Mouse (Mus musculus) neural tube, embryonic 11.5 days (tissue): ENCODE data around the gene Nfil3. TPM values are rescaled to one million over a fixed set of nuclear protein-coding genes. Genes with fewer than 3 reads are reported as not detected.

Experiments used
- ATAC-seq: fragments of 200-750 bp; cut with Nextera tagmentation; 2 replicates; pipeline ENCODE4 v1.8.0; 2017; ENCODE audit warnings: moderate number of reproducible peaks, mild to moderate bottlenecking, moderate TSS enrichment, moderate library complexity; ENCODE audit not compliant: insufficient read depth, low FRiP score, low TSS enrichment
- DNase-seq: peaks from one replicate; pipeline ENCODE4 v3.0.0-alpha.2; 2015; ENCODE audit warnings: low spot score
- H3K27ac ChIP-seq: fragments of 300-500 bp; sonication (generic); 2 replicates; pipeline ENCODE4 v1.5.1; 2014; ENCODE audit warnings: low read depth, mild to moderate bottlenecking, low read length
- H3K27me3 ChIP-seq: fragments of 300-500 bp; sonication (generic); 2 replicates; pipeline ENCODE4 v1.6.1; 2014; ENCODE audit warnings: mild to moderate bottlenecking, low read length, mixed read lengths; ENCODE audit not compliant: control insufficient read depth, insufficient read depth
- H3K36me3 ChIP-seq: fragments of 300-500 bp; sonication (generic); 2 replicates; pipeline ENCODE4 v1.6.1; 2014; ENCODE audit warnings: mild to moderate bottlenecking, low read length, moderate library complexity, mixed read lengths; ENCODE audit not compliant: control insufficient read depth, insufficient read depth
- H3K4me1 ChIP-seq: fragments of 300-500 bp; sonication (generic); 2 replicates; pipeline ENCODE4 v1.6.1; 2014; ENCODE audit warnings: low read length, mixed read lengths; ENCODE audit not compliant: control insufficient read depth, insufficient read depth
- H3K4me2 ChIP-seq: fragments of 300-500 bp; sonication (generic); 2 replicates; pipeline ENCODE4 v1.6.1; 2014; ENCODE audit warnings: low read depth, mild to moderate bottlenecking, moderate library complexity
- H3K4me3 ChIP-seq: fragments of 300-500 bp; sonication (generic); 2 replicates; pipeline ENCODE4 v1.5.1; 2014; ENCODE audit warnings: low read depth, low read length
- H3K9ac ChIP-seq: fragments of 300-500 bp; sonication (generic); 2 replicates; pipeline ENCODE4 v1.6.1; 2014; ENCODE audit warnings: mild to moderate bottlenecking, low read length
- H3K9me3 ChIP-seq: fragments of 300-500 bp; sonication (generic); 2 replicates; pipeline ENCODE4 v1.6.1; 2016; ENCODE audit warnings: low read length; ENCODE audit not compliant: control insufficient read depth
- WGBS: fragments of 180-500 bp; shearing (Covaris S2); extraction: QIAGEN DNeasy Blood & Tissue Kit; methylation state at CpG from one replicate; pipeline ENCODE4 v1.1.7; 2014; 5-methylcytosine and 5-hydroxymethylcytosine counted together
- polyA plus RNA-seq: library from polyadenylated mRNA; unstranded; fragments of >200 nt; fragmentation: Nextera tagmentation; extraction: Ambion mirVana; gene quantifications from 2 replicates; pipeline ENCODE4 v1.2.1, GENCODE M21; 2014

Gene Nfil3
- polyA plus RNA-seq, 1 experiment from 2014 or later: 30.4 TPM

GRCm38 (mm10) chr13:52972626-52973025 is 8.2 kb downstream of the Nfil3 start:
- no peak overlapping the region for H3K27ac ChIP-seq
- H3K27me3 ChIP-seq: no peaks in the 10 kb centered on the region
- WGBS: 92% methylated on average over 3 of the region's 3 CpGs
- H3K4me1 ChIP-seq: peaks cover 21% of the 10 kb centered on the region; the same call in 1 of the 2 replicates
- H3K9ac ChIP-seq: no peak overlapping the region
- H3K9me3 ChIP-seq: no peaks in the 10 kb centered on the region
- H3K4me2 ChIP-seq: no peak overlapping the region
- no peak for DNase-seq
- H3K36me3 ChIP-seq: peaks cover 5% of the 10 kb centered on the region
- no peak overlapping the region for H3K4me3 ChIP-seq
- ATAC-seq: no peak

- WGBS: 87% methylated on average over 6 of the region's 6 CpGs
Measured at GRCm38 (mm10) chr13:52970876-52971275, 10.0 kb downstream of the Nfil3 start.

GRCm38 (mm10) chr13:52962922-52963321 is 18.0 kb downstream of the Nfil3 start:
- Histone ChIP-seq H3K9me3 (no peaks in the 10 kb centered on the region), H3K4me2 (no peak overlapping the region), H3K4me1 (no peaks in the 10 kb centered on the region), H3K27me3 (no peaks in the 10 kb centered on the region), H3K36me3 (peaks cover 10% of the 10 kb centered on the region), H3K4me3 (no peak overlapping the region), H3K27ac (no peak overlapping the region), H3K9ac (no peak overlapping the region)
- 92% methylated on average over 4 of the region's 4 CpGs for WGBS
- DNase-seq (no peak), ATAC-seq (no peak)

More at GRCm38 (mm10) chr13:52970876-52971275, 10.0 kb downstream of the Nfil3 start:
- Histone ChIP-seq H3K27ac (no peak overlapping the region), H3K36me3 (peaks cover 12% of the 10 kb centered on the region), H3K4me2 (no peak overlapping the region), H3K27me3 (no peaks in the 10 kb centered on the region), H3K9ac (no peak overlapping the region), H3K9me3 (no peaks in the 10 kb centered on the region), H3K4me3 (no peak overlapping the region), H3K4me1 (peaks cover 8% of the 10 kb centered on the region; the same call in 1 of the 2 replicates)
- DNase-seq (no peak), ATAC-seq (no peak)

- H3K27ac ChIP-seq: no peak overlapping the region
- no peak overlapping the region for H3K4me3 ChIP-seq
- no peak overlapping the region for H3K4me2 ChIP-seq
- H3K36me3 ChIP-seq: peaks cover 6% of the 10 kb centered on the region
- no peaks in the 10 kb centered on the region for H3K9me3 ChIP-seq
- 93% methylated on average over 6 of the region's 6 CpGs for WGBS
- ATAC-seq: no peak
- no peaks in the 10 kb centered on the region for H3K27me3 ChIP-seq
- no peak overlapping the region for H3K9ac ChIP-seq
- no peak for DNase-seq
- H3K4me1 ChIP-seq: no peaks in the 10 kb centered on the region
Measured at GRCm38 (mm10) chr13:52962361-52962760, 18.5 kb downstream of the Nfil3 start.

GRCm38 (mm10) chr13:52953779-52954553 is 26.9 kb downstream of the Nfil3 start:
- H3K36me3 ChIP-seq: no peaks in the 10 kb centered on the region
- H3K9ac ChIP-seq: no peak overlapping the region
- H3K4me3 ChIP-seq: no peak overlapping the region
- WGBS: 77% methylated on average over 6 of the region's 6 CpGs
- ATAC-seq (no peak), DNase-seq (no peak)
- H3K9me3 ChIP-seq: no peaks in the 10 kb centered on the region
- H3K27ac ChIP-seq: no peak overlapping the region
- H3K27me3 ChIP-seq: no peaks in the 10 kb centered on the region
- H3K4me2 ChIP-seq: no peak overlapping the region
- no peaks in the 10 kb centered on the region for H3K4me1 ChIP-seq

GRCm38 (mm10) chr13:52949211-52949610 is 31.7 kb downstream of the Nfil3 start:
- no peaks in the 10 kb centered on the region for H3K4me1 ChIP-seq
- H3K9me3 ChIP-seq: no peaks in the 10 kb centered on the region
- no peak for ATAC-seq
- H3K4me2 ChIP-seq: no peak overlapping the region
- no peaks in the 10 kb centered on the region for H3K27me3 ChIP-seq
- no peak overlapping the region for H3K4me3 ChIP-seq
- H3K36me3 ChIP-seq: no peaks in the 10 kb centered on the region
- 74% methylated on average over 3 of the region's 3 CpGs for WGBS
- DNase-seq: no peak
- H3K27ac ChIP-seq: no peak overlapping the region
- H3K9ac ChIP-seq: no peak overlapping the region

GRCm38 (mm10) chr13:52947545-52947944 is 33.3 kb downstream of the Nfil3 start:
- Histone ChIP-seq H3K4me3 (no peak overlapping the region), H3K4me1 (no peaks in the 10 kb centered on the region), H3K9me3 (no peaks in the 10 kb centered on the region), H3K27me3 (no peaks in the 10 kb centered on the region), H3K36me3 (no peaks in the 10 kb centered on the region), H3K27ac (no peak overlapping the region), H3K4me2 (no peak overlapping the region), H3K9ac (no peak overlapping the region)
- no peak for DNase-seq
- 85% methylated on average over 4 of the region's 4 CpGs for WGBS
- ATAC-seq: no peak

GRCm38 (mm10) chr13:52945769-52946168 is 35.1 kb downstream of the Nfil3 start:
- Histone ChIP-seq H3K36me3 (no peaks in the 10 kb centered on the region), H3K27ac (no peak overlapping the region), H3K9ac (no peak overlapping the region), H3K9me3 (no peaks in the 10 kb centered on the region), H3K27me3 (no peaks in the 10 kb centered on the region), H3K4me3 (no peak overlapping the region), H3K4me2 (no peak overlapping the region), H3K4me1 (no peaks in the 10 kb centered on the region)
- ATAC-seq (no peak), DNase-seq (no peak)
- 85% methylated on average over 9 of the region's 9 CpGs for WGBS

GRCm38 (mm10) chr13:52944116-52944515 is 36.8 kb downstream of the Nfil3 start:
- Histone ChIP-seq H3K36me3 (no peaks in the 10 kb centered on the region), H3K27me3 (no peaks in the 10 kb centered on the region), H3K4me2 (no peak overlapping the region), H3K4me3 (no peak overlapping the region), H3K9me3 (no peaks in the 10 kb centered on the region), H3K9ac (no peak overlapping the region), H3K27ac (no peak overlapping the region), H3K4me1 (no peaks in the 10 kb centered on the region)
- ATAC-seq (no peak), DNase-seq (no peak)
- WGBS: 80% methylated on average over 4 of the region's 4 CpGs
